Mouse (Mus musculus): ENCODE data around the gene Sh2d5. TPM values are rescaled to one million over a fixed set of nuclear protein-coding genes. Genes with fewer than 3 reads are reported as not detected.

Sh2d5 gene
- polyA plus RNA-seq (2021), result 0.91 TPM

DNA sequence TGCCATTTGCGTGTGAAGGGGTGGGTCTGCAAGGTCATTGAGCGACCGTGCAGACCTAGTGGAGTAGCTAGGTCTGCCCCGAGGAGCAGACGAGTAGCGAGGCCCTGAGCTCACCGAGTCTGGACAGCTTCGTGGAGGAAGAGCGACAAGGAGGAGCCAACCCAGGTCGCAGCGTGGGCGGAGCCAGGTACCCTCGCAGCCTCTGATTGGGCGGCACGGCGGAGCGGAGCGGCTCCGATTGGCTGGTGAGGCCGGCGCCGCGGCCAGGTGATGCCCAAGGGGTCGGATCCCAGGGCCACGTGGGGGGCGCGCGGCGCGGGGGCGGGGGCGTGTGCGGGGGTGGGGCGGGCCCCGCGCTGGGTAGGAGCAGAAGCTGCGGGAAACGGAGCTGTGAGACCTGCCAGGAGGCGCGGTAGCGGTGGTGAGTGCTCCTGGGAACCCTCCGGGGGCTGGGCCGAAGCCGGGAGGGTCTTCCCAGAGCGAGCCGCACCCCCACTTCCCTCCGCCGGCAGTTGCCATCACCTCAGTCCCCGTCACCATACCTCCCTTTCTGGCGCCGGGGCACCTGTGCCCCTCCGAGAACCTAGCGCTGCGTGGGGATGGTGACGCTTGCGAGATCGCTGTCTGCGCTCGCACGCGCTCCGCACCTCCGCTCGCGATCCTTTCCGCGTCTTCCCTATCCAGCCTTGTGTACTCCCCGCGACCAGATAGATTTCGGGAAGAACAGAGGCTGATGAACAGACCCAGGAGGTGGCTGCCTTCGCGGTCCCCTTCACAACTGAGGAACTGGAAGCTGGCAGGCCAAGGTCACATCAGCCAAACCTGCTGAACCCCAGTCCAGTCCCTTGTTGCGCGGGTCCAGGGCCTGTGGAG lies at the start of gene Sh2d5, which contains the start of gene Kif17:
Sh2d5 (plus strand) TSS at position 316 of the 873 bp plus-strand sequence.
Kif17 (plus strand) TSS at position 348 of the 873 bp plus-strand sequence.
- H3K27me3 ChIP-seq, result no peaks in the 10 kb centered on the region
- CTCF ChIA-PET, result interaction anchor here (1.4 kb wide), 1 partner anchor 32 kb away, joined by 4 read pairs; no protein-coding TSS in a partner anchor
- in situ Hi-C loops (cut with MboI; ENCODE audit: low pct_unique_long_range_greater_than_20kb), result no loop called here
- DNase-seq (ENCODE audit: low read depth, low spot score) (no peak), ATAC-seq (no peak)
- POLR2A ChIA-PET, result interaction anchor here (0.8 kb wide), 1 partner anchor 218 kb away, joined by 3 read pairs; no protein-coding TSS in a partner anchor
- TF ChIP-seq CTCF (IDR thresholded peaks at IDR 0.05), result no peak

GRCm38 (mm10) chr4:138200769-138201168 lies 49.4 kb upstream of the Sh2d5 start:
- in situ Hi-C loops (cut with MboI; ENCODE audit: low pct_unique_long_range_greater_than_20kb), result no loop called here

DNA sequence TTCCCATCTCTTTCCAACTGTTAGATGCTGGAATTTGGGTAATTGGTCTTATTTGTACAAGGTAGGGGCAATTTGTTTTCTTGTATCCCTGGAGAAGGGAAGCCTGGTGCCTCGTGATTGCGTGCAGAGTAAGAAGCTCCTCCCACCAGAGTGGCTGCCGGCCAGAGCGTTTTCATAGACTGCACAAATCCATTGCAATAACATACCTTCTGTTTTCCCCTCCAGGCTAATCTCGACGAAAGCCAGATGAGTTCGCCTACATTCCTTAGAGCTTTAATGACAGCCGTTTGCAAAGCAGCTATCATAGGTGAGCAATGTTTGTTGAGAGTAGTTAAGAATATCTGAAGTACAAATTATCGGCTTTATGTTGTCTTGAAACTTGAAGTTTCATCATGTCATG lies 48.5 kb upstream of the Sh2d5 start:
- POLR2A ChIA-PET, result no interaction called here
- ATAC-seq, result no peak
- TF ChIP-seq CTCF (IDR thresholded peaks at IDR 0.05), result no peak
- DNase-seq (ENCODE audit: low read depth, low spot score), result no peak
- in situ Hi-C loops (cut with MboI; ENCODE audit: low pct_unique_long_range_greater_than_20kb), result no loop called here
- CTCF ChIA-PET, result no interaction called here
- H3K27me3 ChIP-seq, result no peaks in the 10 kb centered on the region

More at GRCm38 (mm10) chr4:138200769-138201168, 49.4 kb upstream of the Sh2d5 start:
- no peak for TF ChIP-seq CTCF (IDR thresholded peaks at IDR 0.05)
- ATAC-seq, result no peak
- POLR2A ChIA-PET, result no interaction called here
- no peaks in the 10 kb centered on the region for H3K27me3 ChIP-seq
- CTCF ChIA-PET, result interaction anchor here (1.2 to 1.8 kb wide), 2 partner anchors 10 to 82 kb away, joined by 4 read pairs; no protein-coding TSS in a partner anchor
- DNase-seq (ENCODE audit: low read depth, low spot score), result no peak

DNA sequence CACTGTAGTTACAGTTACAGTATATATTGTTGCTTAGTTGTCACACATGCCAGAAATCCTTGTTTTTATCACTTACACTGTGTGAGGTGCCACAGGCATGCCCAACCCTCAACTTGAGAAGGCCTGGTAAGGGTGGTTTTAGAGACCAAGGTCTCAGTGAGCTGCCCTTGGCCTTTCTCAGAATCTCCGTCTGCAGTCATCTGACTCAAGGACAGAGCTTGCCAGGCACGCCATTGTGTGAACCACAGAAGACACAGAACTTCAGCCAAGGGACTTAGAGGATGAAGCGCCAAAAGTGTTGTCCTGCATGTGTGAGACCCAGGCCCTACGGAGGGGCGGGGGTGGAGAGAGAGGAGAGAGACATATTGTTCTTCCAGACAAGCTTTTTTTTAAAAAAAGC lies 40.1 kb upstream of the Sh2d5 start:
- no peak for ATAC-seq
- DNase-seq (ENCODE audit: low read depth, low spot score), result no peak
- in situ Hi-C loops (cut with MboI; ENCODE audit: low pct_unique_long_range_greater_than_20kb), result no loop called here
- H3K27me3 ChIP-seq, result no peaks in the 10 kb centered on the region
- POLR2A ChIA-PET, result interaction anchor here (0.6 kb wide), 1 partner anchor 1328 kb away, joined by 3 read pairs; no protein-coding TSS in a partner anchor
- no peak for TF ChIP-seq CTCF (IDR thresholded peaks at IDR 0.05)
- CTCF ChIA-PET, result interaction anchor here (1.8 to 2.2 kb wide), 2 partner anchors 10 to 72 kb away, joined by 4 to 6 read pairs; no protein-coding TSS in a partner anchor

GRCm38 (mm10) chr4:138213861-138214260 lies 36.3 kb upstream of the Sh2d5 start:
- DNase-seq (ENCODE audit: low read depth, low spot score) (peak; percentile 71), ATAC-seq (no peak)
- no peak for TF ChIP-seq CTCF (IDR thresholded peaks at IDR 0.05)
- ChIA-PET CTCF (interaction anchor here (1.1 kb wide), 1 partner anchor 19 kb away, joined by 3 read pairs; no protein-coding TSS in a partner anchor), POLR2A (no interaction called here)
- in situ Hi-C loops (cut with MboI; ENCODE audit: low pct_unique_long_range_greater_than_20kb), result no loop called here
- no peaks in the 10 kb centered on the region for H3K27me3 ChIP-seq

GRCm38 (mm10) chr4:138215671-138216199 lies 34.5 kb upstream of the Sh2d5 start:
- CTCF ChIA-PET, result no interaction called here
- DNase-seq (ENCODE audit: low read depth, low spot score), result no peak
- no peak for TF ChIP-seq CTCF (IDR thresholded peaks at IDR 0.05)
- no peaks in the 10 kb centered on the region for H3K27me3 ChIP-seq
- in situ Hi-C loops (cut with MboI; ENCODE audit: low pct_unique_long_range_greater_than_20kb), result no loop called here
- POLR2A ChIA-PET, result no interaction called here
- no peak for ATAC-seq

GRCm38 (mm10) chr4:138216200-138216890 lies 33.9 kb upstream of the Sh2d5 start, which contains the start of gene Hp1bp3:
Gene Hp1bp3, plus strand, starts transcription at chr4:138216296.
- no peak for TF ChIP-seq CTCF (IDR thresholded peaks at IDR 0.05)
- ATAC-seq (peak; percentile 29), DNase-seq (ENCODE audit: low read depth, low spot score) (no peak)
- H3K27me3 ChIP-seq, result no peaks in the 10 kb centered on the region
- in situ Hi-C loops (cut with MboI; ENCODE audit: low pct_unique_long_range_greater_than_20kb), result no loop called here
- ChIA-PET CTCF (no interaction called here), POLR2A (no interaction called here)

- no peaks in the 10 kb centered on the region for H3K27me3 ChIP-seq
- in situ Hi-C loops (cut with MboI; ENCODE audit: low pct_unique_long_range_greater_than_20kb), result no loop called here
- TF ChIP-seq CTCF (IDR thresholded peaks at IDR 0.05), result no peak
- ATAC-seq, result peak; percentile 84
- DNase-seq (ENCODE audit: low read depth, low spot score), result peak; percentile 82
- ChIA-PET POLR2A (no interaction called here), CTCF (no interaction called here)
Measured at GRCm38 (mm10) chr4:138216891-138217392, 33.3 kb upstream of the Sh2d5 start.

GRCm38 (mm10) chr4:138217441-138217840 lies 32.8 kb upstream of the Sh2d5 start:
- CTCF ChIA-PET, result interaction anchor here (2.3 kb wide), 1 partner anchor 66 kb away, joined by 7 read pairs; no protein-coding TSS in a partner anchor
- no peaks in the 10 kb centered on the region for H3K27me3 ChIP-seq
- POLR2A ChIA-PET, result no interaction called here
- DNase-seq (ENCODE audit: low read depth, low spot score) (no peak), ATAC-seq (no peak)
- in situ Hi-C loops (cut with MboI; ENCODE audit: low pct_unique_long_range_greater_than_20kb), result no loop called here
- no peak for TF ChIP-seq CTCF (IDR thresholded peaks at IDR 0.05)

All from Patski (cell line).